Mouse (Mus musculus) megakaryocyte, embryonic 14.5 days (primary cell): ENCODE measurements around the gene Clasp1. TPM values are rescaled to one million over a fixed set of nuclear protein-coding genes. Genes with fewer than 3 reads are reported as not detected.

Experiments used
- H3K27me3 ChIP-seq: replicated peaks from 2 replicates; pipeline ENCODE3; 2012; ENCODE audit warnings: inconsistent platforms
- H3K36me3 ChIP-seq: replicated peaks from 2 replicates; pipeline ENCODE3; 2012; ENCODE audit warnings: low read length, inconsistent platforms, mixed read lengths
- H3K4me1 ChIP-seq: 2 replicates; pipeline ENCODE4 v1.6.1; 2012; ENCODE audit warnings: inconsistent platforms
- H3K4me3 ChIP-seq: replicated peaks from 2 replicates; pipeline ENCODE3; 2012; ENCODE audit warnings: moderate library complexity, mild to moderate bottlenecking, inconsistent platforms
- H3K9me3 ChIP-seq: 2 replicates; pipeline ENCODE4 v1.6.1; 2012; ENCODE audit warnings: inconsistent platforms
- FLI1 ChIP-seq: IDR thresholded peaks from 2 replicates; pipeline ENCODE4 v1.6.1; 2012; ENCODE audit warnings: low read length, inconsistent platforms, mixed read lengths
- GATA1 ChIP-seq: IDR thresholded peaks from 3 replicates; pipeline ENCODE4 v1.6.1; 2012; ENCODE audit warnings: mixed read lengths, low read length, inconsistent platforms, borderline replicate concordance
- polyA plus RNA-seq: library from polyadenylated mRNA; stranded (reverse); fragments of >175 nt; gene quantifications from 2 replicates; pipeline ENCODE4 v1.2.3, GENCODE M21; 2012; ENCODE audit warnings: low replicate concordance; ENCODE audit not compliant: insufficient read depth

The Clasp1 gene
- 8.3 and 18.9 TPM in 2 replicates for polyA plus RNA-seq

GRCm38 (mm10) chr1:118388757-118389453, at the start of gene Clasp1:
Gene Clasp1 (plus strand): TSS chr1:118389058.
- Histone ChIP-seq H3K27me3 (no peaks in the 10 kb centered on the region), H3K4me1 (peaks cover 21% of the 10 kb centered on the region), H3K36me3 (peaks cover 8% of the 10 kb centered on the region), H3K4me3 (peak within 1 kb of the TSS; percentile 94), H3K9me3 (no peaks in the 10 kb centered on the region)
- TF ChIP-seq GATA1 (no peak), FLI1 (peak; percentile 49; the same call in 1 of the 2 replicates)

DNA sequence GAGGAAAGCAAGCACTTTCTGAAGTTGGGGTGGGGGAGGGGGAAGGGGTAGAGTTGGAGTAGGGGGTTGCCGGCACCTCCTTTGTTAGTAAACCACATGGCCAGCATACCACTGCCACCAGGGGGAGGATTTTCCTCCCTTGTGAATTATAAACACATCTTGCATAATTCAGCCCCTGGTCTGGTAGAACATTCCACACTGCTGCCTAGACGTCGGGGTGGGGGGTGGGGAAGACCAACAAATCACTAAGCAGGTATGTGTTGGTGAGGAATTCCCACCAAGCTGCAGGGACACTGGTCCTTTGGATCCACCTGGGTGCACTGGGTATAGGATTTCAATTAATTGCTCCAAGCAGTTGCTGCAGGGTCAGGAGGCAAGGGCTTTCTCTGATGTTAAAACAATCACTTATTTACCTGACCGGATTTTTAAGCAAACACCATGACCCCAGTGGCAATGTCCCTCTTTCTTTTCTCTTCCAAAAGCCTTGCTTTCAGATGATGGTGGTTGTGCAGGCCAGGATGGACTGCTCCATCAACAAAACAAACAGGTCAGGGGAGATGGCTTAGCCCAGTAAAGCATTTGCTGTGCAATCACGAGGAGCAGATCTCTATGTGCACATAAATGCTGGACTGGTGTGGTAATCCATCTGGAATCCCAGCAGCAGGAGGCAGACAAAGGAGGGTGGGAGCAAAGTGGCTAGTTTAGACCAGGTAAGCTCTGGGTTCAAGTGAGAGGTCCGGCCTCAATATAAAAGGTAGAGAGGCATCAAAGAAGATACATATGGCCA, 45.0 kb upstream of the Clasp1 start:
- Histone ChIP-seq H3K4me1 (no peaks in the 10 kb centered on the region), H3K9me3 (peaks cover 12% of the 10 kb centered on the region), H3K4me3 (no peak overlapping the region), H3K36me3 (no peaks in the 10 kb centered on the region), H3K27me3 (peaks cover 4% of the 10 kb centered on the region)
- no peak for TF ChIP-seq GATA1
- TF ChIP-seq FLI1 = no peak

DNA sequence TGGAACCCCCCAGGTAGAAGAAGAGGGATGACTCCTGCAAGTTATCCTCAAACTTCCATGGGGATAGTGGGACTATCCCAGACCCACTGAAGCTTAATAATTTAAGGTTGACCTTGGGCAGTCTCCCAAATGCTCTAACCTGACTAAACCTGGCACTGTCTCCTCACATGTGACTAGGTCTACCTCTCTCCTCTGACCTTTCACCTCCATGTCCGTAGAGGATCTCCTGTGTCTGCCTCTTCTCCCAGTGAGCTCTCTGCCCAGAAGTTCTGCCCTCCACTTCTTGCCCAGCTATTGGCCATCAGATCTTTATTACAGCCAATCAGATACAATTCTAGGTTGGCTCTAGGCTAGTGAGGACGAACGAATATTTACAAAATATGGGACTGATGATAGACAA, 38.9 kb upstream of the Clasp1 start:
- H3K4me3 ChIP-seq = no peak overlapping the region
- no peaks in the 10 kb centered on the region for H3K4me1 ChIP-seq
- TF ChIP-seq FLI1 (no peak), GATA1 (no peak)
- H3K27me3 ChIP-seq = peaks cover 2% of the 10 kb centered on the region
- peaks cover 16% of the 10 kb centered on the region for H3K9me3 ChIP-seq
- H3K36me3 ChIP-seq = no peaks in the 10 kb centered on the region

GRCm38 (mm10) chr1:118359071-118359761, 29.6 kb upstream of the Clasp1 start:
- peaks cover 5% of the 10 kb centered on the region for H3K4me1 ChIP-seq

DNA sequence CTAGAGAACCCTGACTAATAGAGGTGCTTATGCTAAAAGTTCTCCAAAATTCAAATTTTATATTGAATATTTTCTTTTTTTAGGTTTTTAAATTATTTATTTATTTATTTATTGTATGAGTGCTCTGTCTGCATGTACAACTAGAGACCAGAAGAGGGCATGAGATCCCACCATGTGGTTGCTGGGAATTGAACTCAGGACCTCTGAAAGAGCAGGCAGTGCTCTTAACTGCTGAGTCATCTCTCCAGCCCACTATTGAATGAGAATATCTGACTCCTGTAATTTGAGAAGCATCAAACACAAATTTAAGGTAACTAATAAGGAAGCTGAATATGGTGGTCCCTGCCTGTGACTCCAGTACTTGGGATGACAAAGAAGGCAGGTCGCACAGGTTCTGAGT, 20.9 kb upstream of the Clasp1 start:
- no peaks in the 10 kb centered on the region for H3K9me3 ChIP-seq
- no peaks in the 10 kb centered on the region for H3K36me3 ChIP-seq
- TF ChIP-seq FLI1 (no peak), GATA1 (no peak)
- H3K4me1 ChIP-seq = peaks cover 26% of the 10 kb centered on the region
- no peak overlapping the region for H3K4me3 ChIP-seq
- H3K27me3 ChIP-seq = no peaks in the 10 kb centered on the region

More at GRCm38 (mm10) chr1:118359071-118359761, 29.6 kb upstream of the Clasp1 start:
- Histone ChIP-seq H3K4me3 (no peak overlapping the region), H3K27me3 (no peaks in the 10 kb centered on the region), H3K9me3 (no peaks in the 10 kb centered on the region), H3K36me3 (no peaks in the 10 kb centered on the region)
- TF ChIP-seq FLI1 (no peak), GATA1 (no peak)

- H3K9me3 ChIP-seq = no peaks in the 10 kb centered on the region
- no peaks in the 10 kb centered on the region for H3K27me3 ChIP-seq
- H3K4me1 ChIP-seq = peaks cover 26% of the 10 kb centered on the region
- TF ChIP-seq GATA1 = no peak
- no peak for TF ChIP-seq FLI1
- H3K4me3 ChIP-seq = no peak overlapping the region
- no peaks in the 10 kb centered on the region for H3K36me3 ChIP-seq
Observed at GRCm38 (mm10) chr1:118368721-118369461, 20.0 kb upstream of the Clasp1 start.

GRCm38 (mm10) chr1:118377784-118378183, 11.1 kb upstream of the Clasp1 start:
- Histone ChIP-seq H3K9me3 (peaks cover 17% of the 10 kb centered on the region), H3K4me1 (no peaks in the 10 kb centered on the region), H3K27me3 (no peaks in the 10 kb centered on the region), H3K4me3 (no peak overlapping the region), H3K36me3 (peaks cover under 1% of the 10 kb centered on the region)
- TF ChIP-seq GATA1 (no peak), FLI1 (no peak)

DNA sequence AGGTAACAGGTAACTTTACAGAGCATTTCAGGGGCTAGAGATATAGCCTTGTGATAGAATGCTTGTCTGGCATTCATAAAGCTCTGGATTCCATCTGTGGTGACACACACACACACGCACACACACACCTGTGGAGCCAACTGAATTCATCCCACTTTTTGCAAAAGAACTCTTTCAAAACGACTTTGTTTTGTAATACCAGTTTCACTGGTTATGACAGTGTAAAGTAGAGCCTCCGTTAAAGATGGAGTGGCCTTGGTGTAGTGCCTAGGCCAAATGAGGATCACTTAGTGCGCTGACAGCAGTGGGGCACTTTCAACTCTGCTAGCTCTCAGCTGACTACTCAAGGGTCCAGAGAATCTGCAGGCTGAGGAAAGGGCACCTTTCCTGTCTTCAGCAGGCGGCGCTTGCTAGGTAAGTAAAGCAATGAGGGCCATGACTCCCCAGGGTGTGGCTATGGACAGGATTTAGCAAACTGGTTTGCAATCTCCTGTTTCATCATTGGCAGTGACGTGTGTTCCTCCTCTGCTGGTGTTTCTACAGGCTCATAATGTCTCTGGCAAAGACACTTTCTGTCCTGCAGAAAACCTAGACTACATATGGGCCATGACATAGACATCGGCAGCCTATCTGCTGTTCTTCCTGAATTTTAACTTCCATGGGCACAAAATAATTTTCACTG, 8.6 kb upstream of the Clasp1 start:
- peaks cover 3% of the 10 kb centered on the region for H3K36me3 ChIP-seq
- peaks cover 16% of the 10 kb centered on the region for H3K9me3 ChIP-seq
- H3K27me3 ChIP-seq = no peaks in the 10 kb centered on the region
- no peak overlapping the region for H3K4me3 ChIP-seq
- TF ChIP-seq GATA1 = no peak
- no peak for TF ChIP-seq FLI1
- H3K4me1 ChIP-seq = no peaks in the 10 kb centered on the region

GRCm38 (mm10) chr1:118388127-118388756, 616 bp upstream of the Clasp1 start:
- Histone ChIP-seq H3K27me3 (no peaks in the 10 kb centered on the region), H3K4me1 (peaks cover 21% of the 10 kb centered on the region), H3K4me3 (peak overlapping the region; percentile 94), H3K36me3 (peaks cover 2% of the 10 kb centered on the region), H3K9me3 (peaks cover 2% of the 10 kb centered on the region; the same call in 1 of the 2 replicates)
- TF ChIP-seq GATA1 (no peak), FLI1 (no peak)
